Mouse (Mus musculus): ENCODE results near the gene Erich4. TPM values are rescaled to one million over a fixed set of nuclear protein-coding genes. Genes with fewer than 3 reads are reported as not detected.
"Not testable (repeated sequence)": the region's sequence is repeated elsewhere in the genome, so short reads cannot be mapped to it uniquely, and the experiment has no call there.

Erich4 gene
- polyA plus RNA-seq, 1 experiment from 2014 or later = 0.13 TPM

DNA sequence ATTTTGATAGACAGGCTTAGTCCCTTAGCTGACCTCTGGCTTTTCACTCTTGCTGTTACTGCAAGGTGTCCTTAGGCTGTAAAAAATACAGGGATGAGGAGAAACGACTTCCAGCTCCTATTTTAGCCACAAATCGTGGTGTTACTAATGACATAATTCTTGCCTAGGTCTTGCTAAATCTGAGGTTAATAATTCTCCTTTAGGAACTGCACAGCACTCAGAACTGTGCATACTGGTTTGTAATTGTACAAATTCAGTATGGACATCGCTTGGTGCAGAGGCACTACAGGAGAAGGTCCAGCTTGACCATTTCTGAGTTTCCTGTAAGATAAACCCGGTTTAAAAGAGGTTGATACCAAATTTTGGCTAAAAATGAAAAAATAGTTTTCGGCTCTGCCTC, 41.9 kb downstream of the Erich4 start:
- H3K36me3 ChIP-seq = not testable (repeated sequence)
- WGBS (ENCODE audit: insufficient replicate concordance) = 61% methylated on average over 5 of the region's 5 CpGs

DNA sequence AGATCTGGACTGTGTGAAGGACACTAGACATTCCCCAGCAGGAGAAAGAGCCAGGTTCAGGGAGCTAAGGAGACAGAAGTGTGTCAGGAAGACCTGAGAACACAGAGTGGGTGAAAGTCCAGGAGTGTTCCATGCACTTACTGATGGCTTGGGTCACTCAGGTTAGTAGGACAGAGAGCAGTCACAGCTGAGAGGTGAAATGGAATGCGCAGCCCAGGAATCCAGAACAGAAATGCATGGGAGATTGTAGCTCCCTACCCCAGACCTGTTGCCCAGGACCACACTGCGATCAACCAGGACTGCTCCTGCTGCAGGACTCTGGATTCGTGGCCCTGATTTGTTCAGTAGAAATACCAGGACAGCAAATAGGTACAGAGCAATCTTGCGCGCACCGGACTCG, 47.0 kb downstream of the Erich4 start:
- no peak for ATAC-seq
- WGBS (ENCODE audit: insufficient replicate concordance) = 80% methylated on average over 7 of the region's 7 CpGs
- Histone ChIP-seq H3K36me3 (no peaks in the 10 kb centered on the region), H3K27me3 (replicated peaks) (no peaks in the 10 kb centered on the region), H3K27ac (no peak overlapping the region), H3K9me3 (replicated peaks) (peaks cover 8% of the 10 kb centered on the region; the same call in 1 of the 2 replicates), H3K9ac (no peak overlapping the region), H3K4me3 (no peak overlapping the region), H3K4me2 (no peak overlapping the region), H3K4me1 (no peaks in the 10 kb centered on the region)

More for the DNA sequence above, 41.9 kb downstream of the Erich4 start:
- H3K9me3 ChIP-seq (replicated peaks); H3K4me3 ChIP-seq; H3K27ac ChIP-seq; H3K4me2 ChIP-seq; H3K27me3 ChIP-seq (replicated peaks); ATAC-seq; H3K4me1 ChIP-seq; H3K9ac ChIP-seq: not testable (repeated sequence)

Other genes with a start within 250 kb of the Erich4 start
- gene Cnfn, start 246.2 kb downstream of the Erich4 start, polyA plus RNA-seq (2016; fragmentation: Nextera tagmentation; extraction: Ambion mirVana) = not detected in 2 replicates
- 2.9 and 3.3 TPM in 2 replicates for gene Lipe, start 217.2 kb downstream of the Erich4 start, polyA plus RNA-seq (2016; fragmentation: Nextera tagmentation; extraction: Ambion mirVana)
- 0.30 TPM in 1 of 2 replicates, not detected in the other for gene Cxcl17, start 203.0 kb downstream of the Erich4 start, polyA plus RNA-seq (2016; fragmentation: Nextera tagmentation; extraction: Ambion mirVana)
- gene Ceacam1, start 138.3 kb downstream of the Erich4 start, polyA plus RNA-seq (2016; fragmentation: Nextera tagmentation; extraction: Ambion mirVana) = 1.9 and 2.4 TPM in 2 replicates
- not detected in 2 replicates for gene Ceacam2, start 76.0 kb downstream of the Erich4 start, polyA plus RNA-seq (2016; fragmentation: Nextera tagmentation; extraction: Ambion mirVana)
- gene Dmac2, start 3.5 kb upstream of the Erich4 start, polyA plus RNA-seq (2016; fragmentation: Nextera tagmentation; extraction: Ambion mirVana) = 12.4 and 15.9 TPM in 2 replicates
- gene B3gnt8, start 10.8 kb upstream of the Erich4 start, polyA plus RNA-seq (2016; fragmentation: Nextera tagmentation; extraction: Ambion mirVana) = 2.6 and 2.9 TPM in 2 replicates
- 21.0 and 21.7 TPM in 2 replicates for gene Bckdha, start 43.1 kb upstream of the Erich4 start, polyA plus RNA-seq (2016; fragmentation: Nextera tagmentation; extraction: Ambion mirVana)
- 80.4 and 82.2 TPM in 2 replicates for gene Exosc5, start 43.3 kb upstream of the Erich4 start, polyA plus RNA-seq (2016; fragmentation: Nextera tagmentation; extraction: Ambion mirVana)
- gene Tmem91, start 59.3 kb upstream of the Erich4 start, polyA plus RNA-seq (2016; fragmentation: Nextera tagmentation; extraction: Ambion mirVana) = 2.0 and 3.2 TPM in 2 replicates
- gene B9d2, start 64.9 kb upstream of the Erich4 start, polyA plus RNA-seq (2016; fragmentation: Nextera tagmentation; extraction: Ambion mirVana) = 24.9 and 29.5 TPM in 2 replicates
- 13.6 and 14.2 TPM in 2 replicates for gene Tgfb1, start 71.1 kb upstream of the Erich4 start, polyA plus RNA-seq (2016; fragmentation: Nextera tagmentation; extraction: Ambion mirVana)
- 14.7 and 15.2 TPM in 2 replicates for gene Ccdc97, start 103.2 kb upstream of the Erich4 start, polyA plus RNA-seq (2016; fragmentation: Nextera tagmentation; extraction: Ambion mirVana)
- 46.1 and 52.3 TPM in 2 replicates for gene Hnrnpul1, start 138.9 kb upstream of the Erich4 start, polyA plus RNA-seq (2016; fragmentation: Nextera tagmentation; extraction: Ambion mirVana)
- gene Axl, start 172.8 kb upstream of the Erich4 start, polyA plus RNA-seq (2016; fragmentation: Nextera tagmentation; extraction: Ambion mirVana) = 14.1 and 20.1 TPM in 2 replicates
- gene Cyp2s1, start 201.0 kb upstream of the Erich4 start, polyA plus RNA-seq (2016; fragmentation: Nextera tagmentation; extraction: Ambion mirVana) = 0.62 and 0.81 TPM in 2 replicates